Mouse (Mus musculus) stomach, embryonic 14.5 days (tissue): ENCODE measurements around the gene Slc5a4b. TPM values are rescaled to one million over a fixed set of nuclear protein-coding genes. Genes with fewer than 3 reads are reported as not detected.

ENCODE experiments used
- ATAC-seq: fragments of 200-750 bp; cut with Nextera tagmentation; 2 replicates; pipeline ENCODE4 v1.8.0; 2017; ENCODE audit warnings: low read depth, moderate TSS enrichment; ENCODE audit not compliant: insufficient number of reproducible peaks, insufficient read depth, low FRiP score
- H3K27ac ChIP-seq: fragments of 300-500 bp; sonication (generic); 2 replicates; pipeline ENCODE4 v1.5.1; 2014; ENCODE audit warnings: mild to moderate bottlenecking, low read length, moderate library complexity, mixed read lengths
- H3K27me3 ChIP-seq: fragments of 300-500 bp; sonication (generic); 2 replicates; pipeline ENCODE4 v1.6.1; 2014; ENCODE audit warnings: low read length, control low read depth, mixed read lengths; ENCODE audit not compliant: control insufficient read depth, insufficient read depth
- H3K36me3 ChIP-seq: fragments of 300-500 bp; sonication (generic); 2 replicates; pipeline ENCODE4 v1.6.1; 2014; ENCODE audit warnings: mild to moderate bottlenecking, control low read depth, low read length, moderate library complexity, mixed read lengths; ENCODE audit not compliant: control insufficient read depth, insufficient read depth
- H3K4me1 ChIP-seq: fragments of 300-500 bp; sonication (generic); 2 replicates; pipeline ENCODE4 v1.6.1; 2014; ENCODE audit warnings: low read length, control low read depth, mixed read lengths; ENCODE audit not compliant: control insufficient read depth, insufficient read depth
- H3K4me2 ChIP-seq: fragments of 300-500 bp; sonication (generic); replicated peaks from 2 replicates; pipeline ENCODE4 v1.6.1; 2014; ENCODE audit warnings: low read depth, low read length, control low read depth
- H3K4me3 ChIP-seq: fragments of 300-500 bp; sonication (generic); 2 replicates; pipeline ENCODE4 v1.5.1; 2014; ENCODE audit warnings: low read depth, low read length, control low read depth
- H3K9ac ChIP-seq: fragments of 300-500 bp; sonication (generic); replicated peaks from 2 replicates; pipeline ENCODE4 v1.6.1; 2014; ENCODE audit warnings: low read depth, mild to moderate bottlenecking, control low read depth, low read length, moderate library complexity, mixed read lengths
- H3K9me3 ChIP-seq: fragments of 300-500 bp; sonication (generic); 2 replicates; pipeline ENCODE4 v1.6.1; 2016; ENCODE audit warnings: low read depth, low read length, control low read depth; ENCODE audit not compliant: control insufficient read depth
- whole genome bisulfite sequencing: fragments of 180-500 bp; shearing (Covaris S2); extraction: QIAGEN DNeasy Blood & Tissue Kit; methylation state at CpG from one replicate; pipeline ENCODE4 v1.1.7; 2014; 5-methylcytosine and 5-hydroxymethylcytosine counted together
- polyA plus RNA-seq: library from polyadenylated mRNA; unstranded; fragments of >200 nt; fragmentation: Nextera tagmentation; extraction: Ambion mirVana; gene quantifications from 2 replicates; pipeline ENCODE4 v1.2.1, GENCODE M21; 2014

Slc5a4b gene
- polyA plus RNA-seq, 1 experiment from 2014 or later = not detected

DNA sequence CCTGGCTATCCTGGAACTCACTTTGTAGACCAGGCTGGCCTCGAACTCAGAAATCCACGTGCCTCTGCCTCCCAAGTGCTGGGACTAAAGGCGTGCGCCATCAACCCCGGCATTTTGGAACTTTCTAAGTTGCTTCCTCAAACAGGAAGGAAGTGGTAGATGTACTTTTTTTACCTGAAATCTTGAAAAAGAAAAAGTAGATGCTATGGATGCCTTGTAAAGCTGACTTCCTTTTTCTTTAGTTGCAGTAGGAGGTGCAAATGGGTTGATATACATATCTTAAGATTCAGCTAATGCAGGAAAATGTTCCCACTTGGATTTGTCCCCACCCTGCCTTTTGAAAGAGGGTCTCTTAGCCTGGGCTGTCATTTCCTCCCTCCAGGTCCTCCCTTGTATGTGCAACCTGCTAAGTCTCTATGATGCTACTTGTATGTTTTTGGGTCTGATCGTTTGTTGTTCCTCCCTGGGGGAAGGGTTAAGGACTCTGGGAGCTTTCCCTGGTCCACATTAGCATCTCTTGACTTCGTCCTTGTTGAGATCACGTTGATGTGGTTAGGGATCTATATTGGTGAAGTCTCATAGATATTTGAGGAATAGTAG lies 76.7 kb downstream of the Slc5a4b start:
- no peaks in the 10 kb centered on the region for H3K9me3 ChIP-seq
- no peak overlapping the region for H3K4me3 ChIP-seq
- H3K36me3 ChIP-seq = peaks cover 17% of the 10 kb centered on the region
- no peak overlapping the region for H3K9ac ChIP-seq
- 0 out of 2 replicates have a peak, but pooled peaks cover 5% of the 10 kb centered on the region for H3K4me1 ChIP-seq
- H3K4me2 ChIP-seq = peak overlapping the region; percentile 89; the same call in 1 of the 2 replicates
- ATAC-seq = no peak
- no peak overlapping the region for H3K27ac ChIP-seq
- no peaks in the 10 kb centered on the region for H3K27me3 ChIP-seq
- 94% methylated on average over 8 of the region's 8 CpGs for WGBS

- peaks cover 7% of the 10 kb centered on the region for H3K36me3 ChIP-seq
- H3K9me3 ChIP-seq = no peaks in the 10 kb centered on the region
- H3K4me3 ChIP-seq = peak overlapping the region; percentile 88
- H3K9ac ChIP-seq = peak overlapping the region; percentile 89
- H3K4me1 ChIP-seq = 0 out of 2 replicates have a peak, but pooled peaks cover 5% of the 10 kb centered on the region
- H3K27me3 ChIP-seq = no peaks in the 10 kb centered on the region
- H3K4me2 ChIP-seq = peak overlapping the region; percentile 89
- H3K27ac ChIP-seq = no peak overlapping the region; the same call in 1 of the 2 replicates
- whole genome bisulfite sequencing = 16% methylated on average over 7 of the region's 7 CpGs
- ATAC-seq = no peak
These were observed 77.7 kb downstream of the Slc5a4b start for GRCm38 (mm10) chr10:76033119-76033455.

DNA sequence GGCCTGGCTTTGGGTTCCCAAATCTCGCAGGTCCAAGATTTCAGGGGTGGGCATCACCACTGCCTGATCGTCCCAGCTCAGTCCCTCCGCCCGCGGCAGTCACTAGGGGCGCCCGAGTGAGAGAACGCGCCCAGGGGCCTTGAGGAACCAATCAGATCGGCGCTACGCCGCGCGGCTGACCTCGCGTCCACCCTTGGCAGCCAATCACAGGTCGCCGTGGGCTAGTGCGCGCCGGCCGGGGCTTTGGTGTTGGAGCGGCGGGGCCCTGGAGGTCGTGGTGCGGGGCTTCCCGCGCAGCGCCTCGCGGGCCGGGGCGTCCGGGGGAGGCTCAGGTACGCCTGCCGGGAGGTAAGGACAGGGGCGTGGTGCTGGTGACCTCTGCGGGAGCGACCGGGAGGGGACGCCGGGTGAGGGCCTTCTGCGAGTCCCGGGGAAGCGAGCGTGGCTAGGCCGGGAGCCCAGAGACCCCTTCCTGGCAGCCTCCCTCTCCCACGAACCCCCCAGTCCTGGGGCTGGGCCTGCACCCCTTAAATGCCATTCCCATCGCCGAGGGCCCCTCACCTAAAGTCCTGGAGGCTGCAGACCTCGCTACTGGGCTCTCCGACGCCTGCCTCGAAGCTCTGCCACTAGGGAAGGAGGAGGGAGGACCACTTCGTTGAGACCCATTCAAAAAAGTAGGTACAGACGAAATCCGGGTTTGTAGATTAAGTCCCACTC lies 78.2 kb downstream of the Slc5a4b start, which contains the start of gene Zfp280b:
Zfp280b (plus strand) TSS at position 249 of the 717 bp plus-strand sequence.
- Histone ChIP-seq H3K4me2 (peak within 1 kb of the TSS; percentile 89), H3K27me3 (no peaks in the 10 kb centered on the region), H3K4me3 (peak within 1 kb of the TSS; percentile 88), H3K9ac (peak within 1 kb of the TSS; percentile 89), H3K27ac (peak within 1 kb of the TSS; percentile 74), H3K4me1 (0 out of 2 replicates have a peak, but pooled peaks cover 5% of the 10 kb centered on the region), H3K9me3 (no peaks in the 10 kb centered on the region), H3K36me3 (peaks cover 1% of the 10 kb centered on the region; the same call in 1 of the 2 replicates)
- under 1% methylated on average over 48 of the region's 58 CpGs for WGBS
- peak; percentile 98 for ATAC-seq

DNA sequence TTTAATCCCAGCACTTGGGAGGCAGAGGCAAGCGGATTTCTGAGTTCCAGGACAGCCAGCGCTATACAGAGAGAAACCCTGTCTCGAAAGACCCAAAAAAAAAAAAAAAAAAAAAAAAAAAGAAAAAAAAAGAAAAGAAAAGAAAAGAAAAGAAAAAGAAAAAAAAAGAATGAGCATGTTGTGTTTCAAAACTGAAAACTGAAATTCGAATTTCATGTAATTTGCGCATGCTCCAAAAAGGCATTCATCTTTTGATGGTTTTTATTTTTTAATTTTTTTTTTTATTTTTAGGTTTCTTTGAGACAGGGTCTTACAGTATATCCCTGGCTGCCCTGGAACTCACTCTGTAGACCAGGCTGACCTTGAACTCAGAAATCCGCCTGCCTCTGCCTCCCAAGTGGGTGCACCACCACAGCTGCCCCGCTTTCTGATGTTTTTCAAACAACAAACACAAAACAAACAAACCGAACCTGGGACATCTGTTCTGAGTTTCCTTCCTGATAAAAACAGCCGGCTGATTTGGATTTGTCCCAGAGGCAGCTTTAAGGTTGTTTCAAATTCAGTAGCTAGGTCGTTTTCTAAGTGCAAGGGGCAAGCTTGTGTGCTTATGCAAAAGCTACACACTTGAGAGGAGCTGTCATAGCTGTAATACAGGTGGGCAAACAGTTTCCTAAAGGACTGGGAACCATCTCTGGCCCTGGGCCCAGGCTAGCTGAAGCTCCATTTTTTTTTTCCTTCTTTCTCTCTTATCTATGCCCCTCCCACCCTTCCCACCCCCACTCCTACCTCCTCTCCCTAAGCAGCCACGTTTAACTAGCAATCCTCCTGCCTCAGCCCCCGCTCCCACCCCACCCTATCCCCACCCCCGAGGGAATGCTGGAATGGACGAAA lies 79.0 kb downstream of the Slc5a4b start:
- Histone ChIP-seq H3K4me2 (peak overlapping the region; percentile 89), H3K36me3 (no peaks in the 10 kb centered on the region; the same call in 1 of the 2 replicates), H3K27me3 (no peaks in the 10 kb centered on the region), H3K4me1 (0 out of 2 replicates have a peak, but pooled peaks cover 5% of the 10 kb centered on the region), H3K27ac (peak overlapping the region; percentile 74; the same call in 1 of the 2 replicates), H3K9ac (no peak overlapping the region), H3K4me3 (peak overlapping the region; percentile 88), H3K9me3 (no peaks in the 10 kb centered on the region)
- ATAC-seq = peak; percentile 47; the same call in 1 of the 2 replicates
- 54% methylated on average over 14 of the region's 14 CpGs for WGBS

- 72% methylated on average over 5 of the region's 5 CpGs for WGBS
- no peak overlapping the region for H3K27ac ChIP-seq
- ATAC-seq = no peak
- H3K9me3 ChIP-seq = no peaks in the 10 kb centered on the region
- H3K4me2 ChIP-seq = no peak overlapping the region
- H3K4me3 ChIP-seq = no peak overlapping the region
- no peaks in the 10 kb centered on the region; the same call in 1 of the 2 replicates for H3K36me3 ChIP-seq
- H3K27me3 ChIP-seq = no peaks in the 10 kb centered on the region
- H3K4me1 ChIP-seq = 0 out of 2 replicates have a peak, but pooled peaks cover 5% of the 10 kb centered on the region
- H3K9ac ChIP-seq = no peak overlapping the region
These were observed 80.3 kb downstream of the Slc5a4b start for GRCm38 (mm10) chr10:76030496-76030895.

DNA sequence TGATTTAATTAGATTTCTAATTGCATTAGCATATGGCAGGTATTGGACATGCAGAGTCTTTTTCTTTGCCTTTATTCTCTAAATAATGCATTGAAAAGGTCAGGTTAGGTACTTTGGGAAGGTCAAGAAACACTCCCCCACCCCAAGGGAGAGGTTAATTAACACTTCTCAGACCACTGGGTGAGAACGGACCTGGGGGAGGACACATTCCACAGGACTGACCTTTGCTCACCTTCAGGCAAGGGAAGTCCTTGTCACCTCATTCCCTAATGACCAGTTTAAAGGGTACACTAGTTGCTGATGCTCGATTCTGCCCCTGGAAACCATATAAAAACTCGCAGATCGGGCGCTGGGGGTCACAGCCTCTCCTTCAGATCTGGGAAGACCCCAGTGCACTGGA lies 81.5 kb downstream of the Slc5a4b start:
- no peak overlapping the region for H3K4me3 ChIP-seq
- 73% methylated on average over 5 of the region's 5 CpGs for WGBS
- no peaks in the 10 kb centered on the region for H3K27me3 ChIP-seq
- ATAC-seq = no peak
- H3K36me3 ChIP-seq = no peaks in the 10 kb centered on the region; the same call in 1 of the 2 replicates
- H3K4me1 ChIP-seq = 0 out of 2 replicates have a peak, but pooled peaks cover 5% of the 10 kb centered on the region
- no peak overlapping the region for H3K4me2 ChIP-seq
- H3K9me3 ChIP-seq = no peaks in the 10 kb centered on the region
- no peak overlapping the region for H3K9ac ChIP-seq
- no peak overlapping the region for H3K27ac ChIP-seq

DNA sequence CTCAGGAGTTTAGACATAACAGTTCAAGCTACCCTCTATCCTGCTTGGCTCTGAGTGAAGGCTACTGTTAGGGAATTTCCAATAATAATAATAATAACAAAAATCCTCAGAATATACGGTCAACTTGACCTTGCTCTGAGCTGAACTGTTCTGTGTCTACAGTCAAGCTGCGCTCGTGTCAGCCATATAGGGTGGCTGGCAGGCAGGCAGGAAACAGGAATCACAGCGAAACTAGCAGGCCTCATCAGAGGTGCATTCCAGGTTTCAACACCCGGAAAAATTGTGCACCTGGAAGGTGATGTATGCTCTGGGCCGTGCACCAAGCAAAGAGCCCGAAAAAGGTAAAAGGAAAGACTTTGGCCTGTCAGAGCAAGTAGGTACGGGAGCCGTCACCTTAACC lies 82.4 kb downstream of the Slc5a4b start:
- Histone ChIP-seq H3K27me3 (no peaks in the 10 kb centered on the region), H3K4me1 (0 out of 2 replicates have a peak, but pooled peaks cover 5% of the 10 kb centered on the region), H3K9ac (no peak overlapping the region), H3K4me3 (no peak overlapping the region), H3K27ac (no peak overlapping the region), H3K4me2 (no peak overlapping the region), H3K9me3 (no peaks in the 10 kb centered on the region), H3K36me3 (no peaks in the 10 kb centered on the region)
- ATAC-seq = no peak
- WGBS = 65% methylated on average over 9 of the region's 9 CpGs

DNA sequence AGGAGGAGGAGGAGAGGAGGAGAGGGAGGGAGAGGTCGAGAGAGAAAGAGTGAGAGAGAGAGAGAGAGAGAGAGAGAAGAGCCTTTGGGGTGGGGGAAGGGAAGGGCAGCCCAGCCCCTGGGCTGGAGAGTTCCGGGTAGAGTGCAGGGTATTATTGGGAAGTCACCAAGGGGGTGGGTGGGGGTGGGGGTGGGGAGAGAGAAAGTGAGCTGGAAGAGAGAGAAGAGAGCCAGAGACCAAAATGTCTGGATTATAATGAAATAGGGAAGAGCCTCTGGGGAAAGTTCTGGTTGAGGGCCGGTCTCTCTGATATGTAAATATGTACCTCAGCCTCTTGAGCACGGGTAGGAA lies 82.8 kb downstream of the Slc5a4b start:
- H3K4me2 ChIP-seq = no peak overlapping the region
- H3K36me3 ChIP-seq = no peaks in the 10 kb centered on the region
- ATAC-seq = no peak
- H3K4me3 ChIP-seq = no peak overlapping the region
- no peak overlapping the region for H3K9ac ChIP-seq
- H3K27ac ChIP-seq = no peak overlapping the region
- WGBS = 15% methylated on average over 4 of the region's 4 CpGs
- H3K9me3 ChIP-seq = no peaks in the 10 kb centered on the region
- no peaks in the 10 kb centered on the region for H3K27me3 ChIP-seq
- 0 out of 2 replicates have a peak, but pooled peaks cover 3% of the 10 kb centered on the region for H3K4me1 ChIP-seq
